Mouse (Mus musculus) neural tube, embryonic 12.5 days (tissue): Measurements from ENCODE around the gene Mlx. TPM values are rescaled to one million over a fixed set of nuclear protein-coding genes. Genes with fewer than 3 reads are reported as not detected.

Experiments used
- ATAC-seq: fragments of 200-750 bp; cut with Nextera tagmentation; 2 replicates; pipeline ENCODE4 v1.8.0; 2017; ENCODE audit warnings: low read depth, mild to moderate bottlenecking, moderate TSS enrichment, moderate library complexity; ENCODE audit not compliant: low FRiP score
- H3K27ac ChIP-seq: fragments of 300-500 bp; sonication (generic); 2 replicates; pipeline ENCODE4 v1.5.1; 2016
- H3K27me3 ChIP-seq: fragments of 300-500 bp; sonication (generic); replicated peaks from 2 replicates; pipeline ENCODE4 v1.6.1; 2016; ENCODE audit warnings: mild to moderate bottlenecking
- H3K36me3 ChIP-seq: fragments of 300-500 bp; sonication (generic); 2 replicates; pipeline ENCODE4 v1.6.1; 2016; ENCODE audit warnings: mild to moderate bottlenecking
- H3K4me1 ChIP-seq: fragments of 300-500 bp; sonication (generic); 2 replicates; pipeline ENCODE4 v1.6.1; 2016
- H3K4me2 ChIP-seq: fragments of 300-500 bp; sonication (generic); replicated peaks from 2 replicates; pipeline ENCODE4 v1.6.1; 2016; ENCODE audit warnings: mild to moderate bottlenecking
- H3K4me3 ChIP-seq: fragments of 300-500 bp; sonication (generic); 2 replicates; pipeline ENCODE4 v1.5.1; 2016
- H3K9ac ChIP-seq: fragments of 300-500 bp; sonication (generic); 2 replicates; pipeline ENCODE4 v1.6.1; 2016; ENCODE audit warnings: mild to moderate bottlenecking
- H3K9me3 ChIP-seq: fragments of 300-500 bp; sonication (generic); 2 replicates; pipeline ENCODE4 v1.6.1; 2016; ENCODE audit warnings: mild to moderate bottlenecking
- WGBS: fragments of 180-500 bp; shearing (Covaris S2); methylation state at CpG from one replicate; pipeline ENCODE4 v1.1.7; 2016; 5-methylcytosine and 5-hydroxymethylcytosine counted together
- microRNA-seq: library from miRNA; unstranded; fragments of <30 nt; microRNA quantifications from one replicate; pipeline ENCODE4, GENCODE M21; 2017
- polyA plus RNA-seq: library from polyadenylated mRNA; unstranded; fragments of >200 nt; fragmentation: Nextera tagmentation; extraction: Ambion mirVana; gene quantifications from 2 replicates; pipeline ENCODE4 v1.2.1, GENCODE M21; 2016

The Mlx gene
- polyA plus RNA-seq, 1 experiment from 2014 or later, result 59.6 TPM

DNA sequence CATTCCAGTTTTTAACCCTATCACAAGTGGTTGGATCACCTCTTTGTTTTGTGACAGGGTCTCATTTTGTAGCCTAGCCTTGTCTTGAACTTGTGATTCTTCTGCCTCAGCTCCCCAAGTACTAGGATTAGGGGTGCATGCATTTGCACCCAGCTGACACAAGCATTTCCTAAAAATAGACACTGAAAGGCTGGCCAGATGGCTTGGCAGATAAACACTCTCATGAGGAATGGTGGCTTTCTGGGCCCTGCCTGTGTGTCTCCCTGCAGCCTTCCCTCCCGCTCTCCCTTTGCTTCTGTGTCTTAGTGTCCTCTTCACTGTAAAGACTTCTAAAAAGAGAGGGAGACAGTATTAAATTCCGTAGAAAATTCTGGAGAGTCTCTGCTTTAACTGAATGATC is 44.1 kb downstream of the Mlx start:
- no peak overlapping the region for H3K9ac ChIP-seq
- no peaks in the 10 kb centered on the region for H3K9me3 ChIP-seq
- no peak overlapping the region for H3K4me2 ChIP-seq
- WGBS, result 96% methylated on average over 2 of the region's 2 CpGs
- H3K4me3 ChIP-seq, result no peak overlapping the region
- no peak overlapping the region for H3K27ac ChIP-seq
- peaks cover 12% of the 10 kb centered on the region for H3K36me3 ChIP-seq
- H3K27me3 ChIP-seq, result no peaks in the 10 kb centered on the region
- no peak for ATAC-seq
- H3K4me1 ChIP-seq, result 0 out of 2 replicates have a peak, but pooled peaks cover 3% of the 10 kb centered on the region

DNA sequence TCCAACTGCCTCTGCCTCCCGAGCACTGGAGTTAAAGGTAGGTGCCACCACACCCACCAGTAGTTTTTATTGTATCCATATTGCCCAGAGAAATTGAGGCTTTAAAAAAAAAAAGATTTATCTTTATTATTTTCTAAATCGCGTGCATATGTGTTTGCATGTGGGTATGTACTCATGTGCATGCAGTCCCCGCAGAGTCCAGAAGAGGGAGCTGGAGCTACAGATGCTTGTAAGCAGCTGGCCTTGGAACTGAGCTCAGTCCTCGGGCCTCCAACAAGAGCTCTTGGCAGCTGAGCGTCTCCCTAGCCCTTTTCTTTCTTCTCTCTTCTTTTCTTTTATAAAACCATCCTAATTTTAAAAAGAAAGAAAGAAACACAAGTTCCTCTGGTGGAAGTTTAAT is 44.6 kb downstream of the Mlx start:
- Histone ChIP-seq H3K4me3 (no peak overlapping the region), H3K9ac (no peak overlapping the region), H3K27ac (no peak overlapping the region), H3K4me1 (0 out of 2 replicates have a peak, but pooled peaks cover 3% of the 10 kb centered on the region), H3K9me3 (no peaks in the 10 kb centered on the region), H3K27me3 (no peaks in the 10 kb centered on the region), H3K36me3 (peaks cover 7% of the 10 kb centered on the region), H3K4me2 (no peak overlapping the region)
- 91% methylated on average over 6 of the region's 6 CpGs for WGBS
- no peak for ATAC-seq

DNA sequence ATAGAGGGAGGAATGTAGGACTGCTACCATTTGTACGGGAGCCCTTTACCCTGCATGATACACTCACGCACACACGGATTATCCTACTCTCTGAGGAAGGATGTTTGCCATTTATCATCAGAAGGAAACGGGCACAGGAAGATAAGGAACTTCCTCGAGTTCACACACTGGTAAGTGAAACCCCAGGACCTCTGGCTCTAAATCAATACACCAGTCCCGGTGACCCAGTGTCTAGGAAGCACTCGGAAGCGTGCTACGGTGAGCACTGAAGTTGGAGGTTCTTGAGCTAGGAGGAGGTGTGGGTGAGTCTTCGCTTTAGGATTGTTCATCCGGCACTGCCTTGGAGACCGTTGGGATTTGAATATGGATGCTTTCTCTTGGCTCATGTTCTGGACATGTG is 46.0 kb downstream of the Mlx start:
- Histone ChIP-seq H3K36me3 (no peaks in the 10 kb centered on the region), H3K9ac (no peak overlapping the region), H3K4me3 (no peak overlapping the region), H3K4me2 (no peak overlapping the region), H3K27me3 (no peaks in the 10 kb centered on the region), H3K27ac (no peak overlapping the region), H3K9me3 (no peaks in the 10 kb centered on the region), H3K4me1 (0 out of 2 replicates have a peak, but pooled peaks cover 3% of the 10 kb centered on the region)
- WGBS, result 82% methylated on average over 12 of the region's 12 CpGs
- ATAC-seq, result no peak

DNA sequence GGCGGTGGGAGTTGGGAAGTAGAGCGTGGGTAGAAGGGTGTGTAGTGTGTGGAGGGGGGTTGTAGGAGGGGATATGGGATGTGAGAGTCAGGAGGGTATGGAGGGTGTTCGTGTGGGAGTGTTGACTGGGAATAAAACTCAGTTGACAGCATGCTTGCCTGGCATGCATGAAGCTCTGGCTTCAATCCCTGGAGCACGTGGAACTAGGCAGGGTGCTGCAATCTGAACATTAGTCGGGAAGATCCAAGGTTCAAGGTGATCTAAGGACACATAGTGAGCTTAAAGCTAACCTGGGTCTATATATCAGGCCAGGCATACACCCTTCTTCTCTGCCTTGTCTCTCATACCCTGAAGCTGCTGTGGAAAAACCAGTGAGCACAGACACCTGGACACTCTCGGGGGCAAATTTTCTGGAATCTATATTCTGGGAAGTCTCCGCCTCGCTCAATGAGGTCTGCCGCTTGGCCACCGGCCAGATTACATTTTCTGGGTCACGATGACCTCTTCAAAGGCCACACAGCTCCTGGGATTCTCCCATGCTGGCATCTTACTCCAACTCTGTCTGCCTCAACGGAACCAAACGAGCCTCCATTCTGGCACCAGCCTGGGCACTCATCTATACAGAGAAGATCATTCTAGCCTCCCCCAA is 47.3 kb downstream of the Mlx start:
- Histone ChIP-seq H3K9ac (no peak overlapping the region), H3K4me2 (no peak overlapping the region), H3K27ac (no peak overlapping the region), H3K9me3 (no peaks in the 10 kb centered on the region), H3K27me3 (no peaks in the 10 kb centered on the region), H3K4me1 (peaks cover 8% of the 10 kb centered on the region; the same call in 1 of the 2 replicates), H3K36me3 (no peaks in the 10 kb centered on the region), H3K4me3 (no peak overlapping the region)
- 85% methylated on average over 13 of the region's 13 CpGs for WGBS
- ATAC-seq, result no peak

- no peaks in the 10 kb centered on the region for H3K36me3 ChIP-seq
- no peak overlapping the region for H3K27ac ChIP-seq
- H3K4me1 ChIP-seq, result peaks cover 9% of the 10 kb centered on the region; the same call in 1 of the 2 replicates
- WGBS, result 75% methylated on average over 7 of the region's 7 CpGs
- H3K9me3 ChIP-seq, result no peaks in the 10 kb centered on the region
- H3K9ac ChIP-seq, result no peak overlapping the region
- no peak for ATAC-seq
- no peak overlapping the region for H3K4me3 ChIP-seq
- H3K27me3 ChIP-seq, result peaks cover 8% of the 10 kb centered on the region; the same call in 1 of the 2 replicates
- H3K4me2 ChIP-seq, result no peak overlapping the region
Measured at GRCm38 (mm10) chr11:101137000-101137399, 49.9 kb downstream of the Mlx start.

DNA sequence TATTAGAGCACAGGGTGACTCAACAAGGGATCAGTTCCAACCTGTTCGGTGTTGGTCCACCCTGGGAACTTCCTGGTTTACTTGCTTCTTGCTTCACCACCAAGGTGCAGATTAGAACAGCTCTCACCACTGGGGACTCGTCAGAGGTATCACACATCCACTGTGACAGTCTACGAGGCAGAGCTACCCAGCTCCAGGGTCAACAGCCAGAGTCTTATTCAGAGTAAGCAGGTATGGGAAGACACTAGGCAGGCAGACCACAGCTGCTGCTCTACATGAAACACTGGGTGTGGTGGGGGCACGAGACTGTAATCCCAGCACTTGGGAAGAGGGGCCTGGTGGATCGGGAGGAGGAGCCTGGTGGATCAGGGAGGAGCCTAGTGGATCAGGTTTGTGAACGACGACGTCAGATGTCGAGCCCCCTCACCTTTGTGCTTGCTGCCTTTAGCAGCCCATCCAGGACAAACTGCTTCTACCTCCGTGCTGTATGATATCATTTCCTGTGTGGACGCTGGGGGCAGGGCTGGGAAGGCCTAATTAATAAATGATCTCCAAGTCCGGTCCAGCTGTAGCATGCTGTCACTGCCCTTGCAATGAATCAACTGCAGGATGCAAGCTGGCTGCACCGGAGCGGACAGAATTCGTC is 51.6 kb downstream of the Mlx start:
- Histone ChIP-seq H3K9me3 (no peaks in the 10 kb centered on the region), H3K4me1 (peaks cover 12% of the 10 kb centered on the region; the same call in 1 of the 2 replicates), H3K27ac (no peak overlapping the region), H3K9ac (no peak overlapping the region), H3K4me3 (no peak overlapping the region), H3K36me3 (no peaks in the 10 kb centered on the region), H3K27me3 (peaks cover 8% of the 10 kb centered on the region; the same call in 1 of the 2 replicates), H3K4me2 (peak overlapping the region; percentile 44)
- ATAC-seq, result peak; percentile 58
- WGBS, result 24% methylated on average over 15 of the region's 15 CpGs

- Histone ChIP-seq H3K36me3 (no peaks in the 10 kb centered on the region), H3K4me2 (peak overlapping the region; percentile 55), H3K27me3 (peaks cover 8% of the 10 kb centered on the region; the same call in 1 of the 2 replicates), H3K27ac (no peak overlapping the region), H3K9me3 (no peaks in the 10 kb centered on the region), H3K9ac (0 out of 2 replicates have a peak overlapping the region, but pooled peaks have one; percentile 29), H3K4me1 (peaks cover 15% of the 10 kb centered on the region; the same call in 1 of the 2 replicates), H3K4me3 (peak overlapping the region; percentile 20; the same call in 1 of the 2 replicates)
- ATAC-seq, result no peak
- WGBS, result 51% methylated on average over 27 of the region's 27 CpGs
Measured at GRCm38 (mm10) chr11:101140164-101140819, 53.2 kb downstream of the Mlx start.

- no peaks in the 10 kb centered on the region for H3K36me3 ChIP-seq
- no peak overlapping the region for H3K4me2 ChIP-seq
- no peak overlapping the region for H3K27ac ChIP-seq
- H3K9ac ChIP-seq, result no peak overlapping the region
- WGBS, result 85% methylated on average over 8 of the region's 8 CpGs
- H3K4me1 ChIP-seq, result peaks cover 15% of the 10 kb centered on the region; the same call in 1 of the 2 replicates
- no peak overlapping the region for H3K4me3 ChIP-seq
- no peaks in the 10 kb centered on the region for H3K9me3 ChIP-seq
- ATAC-seq, result no peak
- peaks cover 8% of the 10 kb centered on the region; the same call in 1 of the 2 replicates for H3K27me3 ChIP-seq
Measured at GRCm38 (mm10) chr11:101141088-101141487, 54.0 kb downstream of the Mlx start.

Small RNA genes lying within 50 kb of the gene (microRNA-seq; reads per million reads assigned to microRNA genes)
- gene Gm27626, result not detected

Other genes starting within 250 kb of the Mlx start
- gene Stat5b, start 236.6 kb upstream of the Mlx start, polyA plus RNA-seq, result 18.2 and 19.6 TPM in 2 replicates
- gene Stat5a, start 227.9 kb upstream of the Mlx start, polyA plus RNA-seq, result 1.7 and 1.9 TPM in 2 replicates
- gene Stat3, start 147.7 kb upstream of the Mlx start, polyA plus RNA-seq, result 58.8 and 66.9 TPM in 2 replicates
- 35.0 and 36.0 TPM in 2 replicates for gene Cavin1, start 116.4 kb upstream of the Mlx start, polyA plus RNA-seq
- gene Atp6v0a1, start 77.8 kb upstream of the Mlx start, polyA plus RNA-seq, result 71.1 and 81.7 TPM in 2 replicates
- gene Naglu, start 17.3 kb upstream of the Mlx start, polyA plus RNA-seq, result 10.8 and 11.1 TPM in 2 replicates
- gene Hsd17b1, start 8.9 kb upstream of the Mlx start, polyA plus RNA-seq, result 0.14 and 0.29 TPM in 2 replicates
- gene Coasy, start 4.7 kb upstream of the Mlx start, polyA plus RNA-seq, result 50.8 and 54.5 TPM in 2 replicates
- 31.4 and 34.3 TPM in 2 replicates for gene Psmc3ip, start 8.2 kb downstream of the Mlx start, polyA plus RNA-seq
- 22.2 and 27.8 TPM in 2 replicates for gene Retreg3, start 32.6 kb downstream of the Mlx start, polyA plus RNA-seq
- gene Tubg1, start 32.7 kb downstream of the Mlx start, polyA plus RNA-seq, result 87.5 and 93.5 TPM in 2 replicates
- 13.4 and 15.1 TPM in 2 replicates for gene Tubg2, start 68.6 kb downstream of the Mlx start, polyA plus RNA-seq
- 1.7 and 2.2 TPM in 2 replicates for gene Cntnap1, start 83.2 kb downstream of the Mlx start, polyA plus RNA-seq
- gene Plekhh3, start 84.1 kb downstream of the Mlx start, polyA plus RNA-seq, result 16.1 and 17.1 TPM in 2 replicates
- 0.29 and 0.37 TPM in 2 replicates for gene Ccr10, start 88.2 kb downstream of the Mlx start, polyA plus RNA-seq
- 14.1 and 14.3 TPM in 2 replicates for gene Ezh1, start 139.2 kb downstream of the Mlx start, polyA plus RNA-seq
- 73.4 and 79.4 TPM in 2 replicates for gene Ramp2, start 158.8 kb downstream of the Mlx start, polyA plus RNA-seq
- 101 and 103 TPM in 2 replicates for gene Vps25, start 166.4 kb downstream of the Mlx start, polyA plus RNA-seq
- gene Wnk4, start 173.3 kb downstream of the Mlx start, polyA plus RNA-seq, result 6.2 and 7.5 TPM in 2 replicates
- 1.1 and 1.3 TPM in 2 replicates for gene Cntd1, start 191.7 kb downstream of the Mlx start, polyA plus RNA-seq
- 201 and 213 TPM in 2 replicates for gene Coa3, start 191.8 kb downstream of the Mlx start, polyA plus RNA-seq
- gene Becn1, start 215.0 kb downstream of the Mlx start, polyA plus RNA-seq, result 168 and 174 TPM in 2 replicates
- 155 and 168 TPM in 2 replicates for gene Psme3, start 228.9 kb downstream of the Mlx start, polyA plus RNA-seq
- 2.5 and 3.0 TPM in 2 replicates for gene Aoc2, start 237.8 kb downstream of the Mlx start, polyA plus RNA-seq
- not detected in 2 replicates for gene Aoc3, start 243.3 kb downstream of the Mlx start, polyA plus RNA-seq